Mouse (Mus musculus) 3T3-L1 (cell line): Measurements from ENCODE around the gene Gm20852.
"Not testable (repeated sequence)": the region's sequence is repeated elsewhere in the genome, so short reads cannot be mapped to it uniquely, and the experiment has no call there.

ENCODE experiments used
- DNase-seq: peaks from one replicate; pipeline ENCODE4 v3.0.0-alpha.2; 2015; ENCODE audit warnings: low read depth, low spot score

Gm20852 gene

GRCm38 (mm10) chrY:66742023-66742422, at the start of gene Gm20852:
Gene Gm20852 (minus strand): TSS chrY:66742123.
- DNase-seq = not testable (repeated sequence)
